Mouse (Mus musculus): ENCODE measurements at regions not wholly inside any gene's neighbourhood (a gene's known extent, or its start where the extent isn't known, plus 50 kb on each side); places are given as distances from the start of the nearest gene placed in this dataset.

DNA sequence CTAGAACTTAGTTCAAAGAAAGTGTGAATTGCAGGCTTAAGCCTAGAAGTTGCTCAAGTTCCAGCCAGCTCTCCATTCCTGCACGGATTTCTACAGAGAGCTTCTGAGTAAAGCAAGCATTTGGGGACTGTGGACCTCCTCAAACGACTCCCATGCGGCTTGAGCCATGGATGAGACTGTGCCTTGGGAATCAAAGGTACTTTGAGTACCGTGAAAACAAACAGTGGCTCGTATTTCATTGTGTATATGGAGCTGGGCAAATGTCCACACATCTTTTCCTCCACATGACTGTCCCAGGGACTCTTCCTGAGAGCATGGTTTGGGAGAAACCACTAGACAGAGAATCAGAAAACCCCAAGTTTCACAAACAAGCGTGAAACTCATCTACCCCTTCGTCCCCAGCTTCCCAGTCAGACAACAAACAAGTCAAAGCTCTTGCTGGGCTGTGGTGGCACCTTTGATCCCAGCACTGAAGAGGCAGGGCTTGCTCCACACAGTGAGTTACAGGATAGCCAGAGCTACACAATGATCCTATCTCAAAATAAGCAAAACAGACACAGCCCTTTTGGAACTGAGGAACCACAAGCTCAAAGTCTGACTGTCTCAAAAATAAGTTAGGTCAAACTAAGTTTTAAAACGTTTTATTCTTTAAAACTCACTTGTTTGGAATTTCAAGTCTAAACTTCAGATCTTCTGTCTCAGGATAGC is 209.1 kb upstream of the Spred2 start:
- TF ChIP-seq POLR2A (IDR thresholded peaks at IDR 0.05; ENCODE audit: low read depth, low read length) = no peak
- no peak for TF ChIP-seq CTCF (IDR thresholded peaks at IDR 0.05; ENCODE audit: borderline replicate concordance, insufficient read depth, low read length)

Measured in embryonic fibroblast, embryonic 13.5 days (primary cell).